Comparison of ENCODE assay signal across 8 mouse cellular contexts in the genomic region with DNA sequence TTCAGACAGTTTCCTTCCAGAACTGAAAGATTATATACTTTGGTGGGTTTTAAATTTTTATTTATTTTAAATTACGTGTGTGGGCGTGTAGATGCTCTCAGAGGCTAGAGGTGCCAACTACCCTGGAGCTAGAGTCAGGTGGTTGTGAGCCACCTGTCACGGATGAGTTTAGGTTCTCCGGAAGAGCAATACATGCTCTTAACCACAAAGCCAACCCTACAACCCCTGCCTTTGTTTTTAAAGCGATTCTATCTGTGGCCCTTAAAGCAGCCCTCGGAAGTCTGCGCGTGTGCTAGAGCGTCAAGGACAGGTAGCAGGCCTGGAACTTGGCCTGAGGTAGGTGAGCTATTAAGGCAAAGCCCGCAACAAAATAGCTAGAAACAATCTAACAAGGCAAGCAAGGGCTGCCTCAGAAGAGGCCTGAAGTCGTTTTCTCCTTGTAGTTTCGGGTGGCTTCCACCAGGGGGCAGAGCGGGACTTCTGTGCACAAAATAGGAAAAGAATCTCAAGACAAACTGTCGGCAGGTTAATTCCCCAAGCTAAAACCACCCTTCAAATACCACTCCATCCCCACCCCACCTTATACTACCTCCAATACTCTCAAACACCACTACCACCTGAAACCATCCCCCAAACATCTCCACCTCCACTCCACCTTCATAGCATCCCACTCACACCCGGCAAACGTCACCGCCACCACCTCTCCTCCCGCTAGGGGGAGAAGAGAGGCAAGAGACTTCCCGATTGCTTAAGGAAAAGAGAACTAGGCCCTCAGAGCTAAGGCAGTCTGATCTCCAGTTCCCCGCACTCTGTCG. TPM values are rescaled to one million over a fixed set of nuclear protein-coding genes. Genes with fewer than 3 reads are reported as not detected.
A peak's percentile ranks its signal among the peaks of the same experiment; 100 is the strongest.
DNase-seq lines count a peak whose midpoint lies in the region; ATAC-seq lines count a peak whose summit lies in the region.

No protein-coding gene starts in this region.

- H3K9ac ChIP-seq in embryonic facial prominence, embryonic 15.5 days = no peak overlapping the region
- H3K9ac ChIP-seq in heart, embryonic 11.5 days (ENCODE audit: low read depth, low read length) = no peak overlapping the region
- no peak overlapping the region for H3K9ac ChIP-seq in kidney, embryonic 15.5 days
- no peak overlapping the region for H3K9ac ChIP-seq in limb, embryonic 15.5 days

- H3K4me3 ChIP-seq in embryonic facial prominence, embryonic 15.5 days (replicated peaks) = no peak overlapping the region
- H3K4me3 ChIP-seq in heart, embryonic 11.5 days (ENCODE audit: low read depth, low read length) = no peak overlapping the region
- no peak overlapping the region for H3K4me3 ChIP-seq in kidney, embryonic 15.5 days (replicated peaks)
- H3K4me3 ChIP-seq in limb, embryonic 15.5 days = no peak overlapping the region

- ATAC-seq in embryonic facial prominence, embryonic 15.5 days (ENCODE audit: insufficient number of reproducible peaks, low FRiP score, low TSS enrichment, low read depth) = peak; percentile 63; the same call in 1 of the 2 replicates
- ATAC-seq in heart, embryonic 11.5 days (replicated peaks; ENCODE audit: insufficient number of reproducible peaks, low FRiP score, low TSS enrichment) = no peak; the same call in 1 of the 2 replicates
- peak; percentile 62 for ATAC-seq in kidney, embryonic 15.5 days (replicated peaks; ENCODE audit: low FRiP score)
- ATAC-seq in limb, embryonic 15.5 days (ENCODE audit: insufficient number of reproducible peaks, low FRiP score, low TSS enrichment, low read depth) = no peak
- ATAC-seq in monocyte, adult 5-6 weeks (replicated peaks; ENCODE audit: insufficient number of reproducible peaks, low FRiP score, low TSS enrichment, poor library complexity, severe bottlenecking) = peak; percentile 84

- no peak overlapping the region; the same call in 1 of the 2 replicates for H3K4me2 ChIP-seq in embryonic facial prominence, embryonic 15.5 days (replicated peaks)
- peak overlapping the region; percentile 23; the same call in 1 of the 2 replicates for H3K4me2 ChIP-seq in heart, embryonic 11.5 days
- H3K4me2 ChIP-seq in kidney, embryonic 15.5 days = peak overlapping the region; percentile 39; the same call in 1 of the 2 replicates
- H3K4me2 ChIP-seq in limb, embryonic 15.5 days = 0 out of 2 replicates have a peak overlapping the region, but pooled peaks have one; percentile 22

- H3K27ac ChIP-seq in embryonic facial prominence, embryonic 15.5 days (replicated peaks) = no peak overlapping the region
- H3K27ac ChIP-seq in heart, embryonic 11.5 days (ENCODE audit: low read depth, low read length) = no peak overlapping the region
- H3K27ac ChIP-seq in kidney, embryonic 15.5 days = no peak overlapping the region
- H3K27ac ChIP-seq in limb, embryonic 15.5 days = no peak overlapping the region

- 22% methylated on average over 21 of the region's 21 CpGs for WGBS in embryonic facial prominence, embryonic 15.5 days
- WGBS in heart, embryonic 11.5 days (ENCODE audit: insufficient replicate concordance) = 27% methylated on average over 21 of the region's 21 CpGs
- WGBS in kidney, embryonic 15.5 days = 30% methylated on average over 21 of the region's 21 CpGs
- 30% methylated on average over 21 of the region's 21 CpGs for WGBS in limb, embryonic 15.5 days

- no peaks in the 10 kb centered on the region for H3K36me3 ChIP-seq in embryonic facial prominence, embryonic 15.5 days
- no peaks in the 10 kb centered on the region for H3K36me3 ChIP-seq in heart, embryonic 11.5 days (ENCODE audit: control insufficient read depth, insufficient read depth, low read length)
- no peaks in the 10 kb centered on the region for H3K36me3 ChIP-seq in kidney, embryonic 15.5 days
- no peaks in the 10 kb centered on the region for H3K36me3 ChIP-seq in limb, embryonic 15.5 days

- peak; percentile 92 for DNase-seq in A20 (ENCODE audit: low read depth, low spot score)
- peak; percentile 27 to 53 for DNase-seq in adrenal gland, postnatal 4 days (ENCODE audit: low spot score in 2 of 2)
- peak; percentile 67 to 89 for DNase-seq in spleen, postnatal 4 days (ENCODE audit: low spot score in 2 of 2)

- no peaks in the 10 kb centered on the region for H3K4me1 ChIP-seq in embryonic facial prominence, embryonic 15.5 days
- no peaks in the 10 kb centered on the region for H3K4me1 ChIP-seq in heart, embryonic 11.5 days (ENCODE audit: control insufficient read depth, insufficient read depth, low read length)
- H3K4me1 ChIP-seq in kidney, embryonic 15.5 days = 0 out of 2 replicates have a peak, but pooled peaks cover 4% of the 10 kb centered on the region
- no peaks in the 10 kb centered on the region for H3K4me1 ChIP-seq in limb, embryonic 15.5 days

- no peaks in the 10 kb centered on the region for H3K9me3 ChIP-seq in embryonic facial prominence, embryonic 15.5 days (replicated peaks)
- no peaks in the 10 kb centered on the region for H3K9me3 ChIP-seq in heart, embryonic 11.5 days (replicated peaks; ENCODE audit: control insufficient read depth, low read length)
- no peaks in the 10 kb centered on the region for H3K9me3 ChIP-seq in kidney, embryonic 15.5 days (replicated peaks)
- H3K9me3 ChIP-seq in limb, embryonic 15.5 days = no peaks in the 10 kb centered on the region

- H3K27me3 ChIP-seq in embryonic facial prominence, embryonic 15.5 days = no peaks in the 10 kb centered on the region
- H3K27me3 ChIP-seq in heart, embryonic 11.5 days (ENCODE audit: control insufficient read depth, insufficient read depth, low read length) = no peaks in the 10 kb centered on the region
- no peaks in the 10 kb centered on the region for H3K27me3 ChIP-seq in kidney, embryonic 15.5 days
- H3K27me3 ChIP-seq in limb, embryonic 15.5 days = no peaks in the 10 kb centered on the region

RNA-seq across cellular contexts. Expression of gene Chp2, which starts 32.1 kb away (rescaled TPM):
- 1 to 10 TPM; 2.5 to 4.9 TPM for total RNA-seq in adrenal gland, postnatal 4 days (2021)
- polyA plus RNA-seq in embryonic facial prominence, embryonic 15.5 days (2015; fragmentation: Nextera tagmentation; extraction: Ambion mirVana) = 0.69 and 0.85 TPM in 2 replicates
- polyA plus RNA-seq in heart, embryonic 11.5 days (2014; fragmentation: Nextera tagmentation; extraction: Ambion mirVana) = 0.35 TPM in 1 of 2 replicates, not detected in the other
- polyA plus RNA-seq in kidney, embryonic 15.5 days (2015; fragmentation: Nextera tagmentation; extraction: Ambion mirVana) = 0.75 and 0.77 TPM in 2 replicates
- polyA plus RNA-seq in limb, embryonic 15.5 days (2015; fragmentation: Nextera tagmentation; extraction: Ambion mirVana) = 0.29 and 0.62 TPM in 2 replicates
- not detected in 3 replicates for total RNA-seq in monocyte, adult 5-6 weeks (2017)

RNA-seq across cellular contexts. Expression of gene Prkcb, which starts 37.1 kb away (rescaled TPM):
- 10 to 100 TPM; 20.8 to 22.0 TPM for total RNA-seq in adrenal gland, postnatal 4 days (2021)
- 8.7 and 10.1 TPM in 2 replicates for polyA plus RNA-seq in embryonic facial prominence, embryonic 15.5 days (2015; fragmentation: Nextera tagmentation; extraction: Ambion mirVana)
- 11.7 and 13.3 TPM in 2 replicates for polyA plus RNA-seq in heart, embryonic 11.5 days (2014; fragmentation: Nextera tagmentation; extraction: Ambion mirVana)
- 3.4 and 5.9 TPM in 2 replicates for polyA plus RNA-seq in kidney, embryonic 15.5 days (2015; fragmentation: Nextera tagmentation; extraction: Ambion mirVana)
- polyA plus RNA-seq in limb, embryonic 15.5 days (2015; fragmentation: Nextera tagmentation; extraction: Ambion mirVana) = 8.4 and 10.2 TPM in 2 replicates
- total RNA-seq in monocyte, adult 5-6 weeks (2017) = 197 to 314 TPM (median 249 TPM) in 3 replicates

Comparison
In these comparisons a context has a peak if more than half of its experiments do, and no peak if none do; other contexts are left out.
1. DNase-seq: peak in every context shown above with its lines; median percentile 92 in A20; 78 in spleen, postnatal 4 days; 40 in adrenal gland, postnatal 4 days.
2. ATAC-seq: peak in embryonic facial prominence, embryonic 15.5 days (single experiment), kidney, embryonic 15.5 days (single experiment) and monocyte, adult 5-6 weeks (single experiment); none in heart, embryonic 11.5 days (single experiment) and limb, embryonic 15.5 days (single experiment).